Mouse (Mus musculus): ENCODE results near the gene Mfsd13b.

DNA sequence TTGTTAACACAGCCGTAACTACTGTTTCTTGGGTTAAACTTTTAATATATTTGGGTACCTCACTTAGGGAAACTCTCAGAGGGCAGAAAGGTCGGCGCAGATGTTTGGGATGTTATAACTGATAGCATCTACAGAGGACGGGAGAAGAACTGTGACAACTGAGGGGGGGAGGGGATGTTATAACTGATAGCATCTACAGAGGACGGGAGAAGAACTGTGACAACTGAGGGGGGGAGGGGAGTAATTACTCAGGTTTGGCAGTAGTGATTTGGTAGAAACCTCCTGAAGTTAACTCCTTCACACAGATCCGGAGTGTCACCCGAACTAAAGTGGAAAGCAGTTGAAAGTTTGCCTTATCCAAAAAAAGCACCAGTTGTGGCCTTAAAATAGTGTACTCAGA is 659 bp downstream of the Mfsd13b start:
- TF ChIP-seq CTCF (IDR thresholded peaks at IDR 0.05; ENCODE audit: low read depth) (no peak), EP300 (IDR thresholded peaks at IDR 0.05; ENCODE audit: low read depth) (no peak)

Data from heart, postnatal 0 days (tissue).